Mouse (Mus musculus): ENCODE results near the gene Rrbp1.

Gene Rrbp1

GRCm38 (mm10) chr2:143917622-143918021 lies 93.4 kb downstream of the Rrbp1 start:
- in situ Hi-C loops (cut with MboI, MseI): no loop called here

- in situ Hi-C loops (cut with MboI, MseI): no loop called here
Measured at GRCm38 (mm10) chr2:143916229-143916628, 94.8 kb downstream of the Rrbp1 start.

GRCm38 (mm10) chr2:143915600-143916135 lies 95.4 kb downstream of the Rrbp1 start:
- in situ Hi-C loops (cut with MboI, MseI): no loop called here

- in situ Hi-C loops (cut with MboI, MseI): no loop called here
Measured at GRCm38 (mm10) chr2:143914760-143915599, 96.1 kb downstream of the Rrbp1 start, which contains the start of gene Dstn. Gene Dstn (plus strand): TSS chr2:143915320.

- in situ Hi-C loops (cut with MboI, MseI): no loop called here
Measured at GRCm38 (mm10) chr2:143914221-143914620, 96.8 kb downstream of the Rrbp1 start.

- in situ Hi-C loops (cut with MboI, MseI): no loop called here
Measured at GRCm38 (mm10) chr2:143912199-143912598, 98.9 kb downstream of the Rrbp1 start.

GRCm38 (mm10) chr2:143909230-143909629 lies 101.8 kb downstream of the Rrbp1 start:
- in situ Hi-C loops (cut with MboI, MseI): no loop called here

- in situ Hi-C loops (cut with MboI, MseI): no loop called here
Measured at GRCm38 (mm10) chr2:143904896-143905295, 106.2 kb downstream of the Rrbp1 start.

- in situ Hi-C loops (cut with MboI, MseI): no loop called here
Measured at GRCm38 (mm10) chr2:143903376-143904045, 107.6 kb downstream of the Rrbp1 start.

GRCm38 (mm10) chr2:143900821-143901351 lies 110.2 kb downstream of the Rrbp1 start:
- in situ Hi-C loops (cut with MboI, MseI): no loop called here

GRCm38 (mm10) chr2:143899470-143900220 lies 111.4 kb downstream of the Rrbp1 start:
- in situ Hi-C loops (cut with MboI, MseI): no loop called here
